Mouse (Mus musculus) thymus, postnatal 25 days (tissue): ENCODE measurements at regions not wholly inside any gene's neighbourhood (a gene's known extent, or its start where the extent isn't known, plus 50 kb on each side); places are given as distances from the start of the nearest gene placed in this dataset.

Source experiments
- DNase-seq: peaks from one replicate; pipeline ENCODE4 v3.0.0; 2022

DNA sequence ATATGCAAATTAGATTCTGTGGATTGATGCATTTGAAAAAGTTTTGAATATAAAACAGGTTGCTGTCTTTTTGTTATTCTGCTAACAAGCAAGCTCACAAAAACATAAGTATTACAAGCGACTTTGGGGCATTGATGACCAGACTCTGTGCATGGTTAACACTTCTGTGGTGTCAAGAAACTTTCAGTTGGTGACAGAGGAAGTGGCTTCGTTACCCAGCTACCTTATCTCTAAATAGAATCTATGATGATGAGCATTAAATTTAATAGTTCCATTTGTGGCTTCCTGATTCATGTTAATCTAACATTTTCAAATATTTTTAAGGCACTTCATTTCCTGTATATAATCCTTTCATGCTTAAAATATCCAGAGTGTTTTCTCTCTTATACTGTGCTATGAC, 100.8 kb downstream of the Tm2d1 start:
- DNase-seq = no peak

- DNase-seq = no peak
Measured at GRCm38 (mm10) chr4:98258336-98258735, 124.8 kb downstream of the Tm2d1 start.

DNA sequence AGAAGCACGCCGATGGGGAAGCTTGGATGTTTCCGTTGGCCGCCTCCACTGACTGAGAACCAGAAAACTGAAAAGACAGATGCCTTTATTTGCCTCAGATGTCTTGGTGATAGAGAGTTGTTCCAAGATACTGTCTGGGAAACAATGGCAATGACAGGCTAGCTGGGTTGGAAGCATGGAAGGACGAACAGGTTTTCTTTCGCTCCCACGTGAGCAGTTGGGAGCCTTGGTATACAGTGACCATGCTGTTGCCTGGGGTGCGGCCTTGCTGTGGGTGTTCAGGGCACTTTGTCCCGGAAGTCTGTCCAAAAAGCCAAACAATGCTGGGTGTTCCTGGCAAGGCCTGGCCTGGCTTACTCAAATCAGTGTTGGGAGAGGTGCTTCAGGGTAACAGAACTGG, 125.4 kb downstream of the Tm2d1 start:
- no peak for DNase-seq

GRCm38 (mm10) chr4:98254856-98255853, 128.0 kb downstream of the Tm2d1 start:
- peak; percentile 58 for DNase-seq

DNA sequence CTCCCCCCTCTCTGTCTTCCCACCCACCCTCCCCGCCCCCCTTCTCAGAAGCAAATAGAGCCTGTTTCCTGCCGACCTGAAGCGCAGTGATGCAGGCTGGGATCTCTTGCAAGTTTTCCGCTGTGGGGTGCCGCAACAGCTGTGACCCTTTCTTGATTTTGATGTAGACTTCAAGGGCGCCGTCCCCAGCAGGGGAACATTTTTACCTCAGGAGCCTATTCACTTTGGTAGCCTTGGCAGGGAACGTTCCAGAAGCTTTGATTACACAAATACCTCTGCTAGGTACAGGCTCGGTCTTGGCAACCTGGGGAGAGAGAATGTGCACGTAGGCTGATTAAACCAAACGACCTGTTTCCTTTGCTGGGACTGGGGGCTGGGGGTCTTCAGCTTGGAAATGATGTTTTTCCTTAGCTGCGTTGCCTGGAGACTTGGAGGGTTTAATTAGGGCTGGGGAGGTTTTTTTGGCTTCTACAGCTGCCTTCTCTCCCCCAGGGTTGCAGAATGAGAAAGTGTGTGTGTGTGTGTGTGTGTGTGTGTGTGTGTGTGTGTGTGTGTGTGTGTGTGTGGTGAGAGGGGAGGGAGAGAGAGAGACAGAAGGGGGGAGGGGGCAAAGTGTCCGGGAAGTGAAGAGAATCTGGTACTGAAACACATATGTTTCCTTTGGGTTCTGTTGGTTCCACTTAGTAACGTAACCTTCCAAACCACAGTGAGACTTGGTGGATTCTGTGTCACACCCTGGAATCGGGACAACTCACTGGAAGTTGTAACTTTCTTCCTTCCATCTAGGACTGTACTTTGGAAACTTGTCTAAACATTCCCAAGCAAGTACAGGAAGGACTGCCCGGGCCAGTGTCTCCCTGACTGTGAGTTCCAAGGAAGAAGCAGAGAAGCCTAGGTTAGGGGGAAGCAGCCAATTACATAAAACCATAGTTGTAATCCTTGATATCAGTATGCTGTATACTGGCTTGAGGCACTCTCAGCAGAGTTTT, 138.9 kb downstream of the Tm2d1 start:
- DNase-seq = peak; percentile 79

- DNase-seq = peak; percentile 88
Measured at GRCm38 (mm10) chr4:98243502-98243901, 139.6 kb downstream of the Tm2d1 start.

GRCm38 (mm10) chr4:98241921-98242320, 141.2 kb downstream of the Tm2d1 start:
- no peak for DNase-seq

GRCm38 (mm10) chr4:98240289-98240688, 142.8 kb downstream of the Tm2d1 start:
- no peak for DNase-seq

GRCm38 (mm10) chr4:98238075-98238474, 145.0 kb downstream of the Tm2d1 start:
- DNase-seq = no peak

GRCm38 (mm10) chr4:98237475-98237874, 145.6 kb downstream of the Tm2d1 start:
- DNase-seq = no peak

GRCm38 (mm10) chr4:98236006-98236783, 146.9 kb downstream of the Tm2d1 start:
- DNase-seq = no peak

- DNase-seq = no peak
Measured at GRCm38 (mm10) chr4:98228193-98228592, 154.9 kb downstream of the Tm2d1 start.

DNA sequence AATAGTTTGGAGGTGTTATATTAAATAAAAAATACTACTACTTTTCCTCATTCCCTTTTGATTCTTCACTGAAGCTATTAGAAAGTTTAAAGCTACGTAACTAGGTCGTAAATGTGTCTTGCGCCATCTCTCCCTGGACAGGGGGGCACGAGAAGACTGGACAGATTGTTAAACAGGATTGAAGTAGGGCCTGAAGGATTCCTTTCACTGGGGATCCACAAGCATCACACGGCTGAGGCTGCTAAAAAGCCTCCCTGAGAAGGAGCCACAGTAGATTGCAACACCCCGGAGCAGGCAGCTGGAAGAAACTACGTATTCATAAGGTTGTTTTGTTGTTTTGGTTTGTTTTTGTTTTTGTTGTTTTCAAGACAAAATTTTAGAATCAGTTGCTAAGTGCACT, 158.7 kb downstream of the Tm2d1 start:
- no peak for DNase-seq

GRCm38 (mm10) chr4:98223429-98223828, 159.7 kb downstream of the Tm2d1 start:
- DNase-seq = no peak

DNA sequence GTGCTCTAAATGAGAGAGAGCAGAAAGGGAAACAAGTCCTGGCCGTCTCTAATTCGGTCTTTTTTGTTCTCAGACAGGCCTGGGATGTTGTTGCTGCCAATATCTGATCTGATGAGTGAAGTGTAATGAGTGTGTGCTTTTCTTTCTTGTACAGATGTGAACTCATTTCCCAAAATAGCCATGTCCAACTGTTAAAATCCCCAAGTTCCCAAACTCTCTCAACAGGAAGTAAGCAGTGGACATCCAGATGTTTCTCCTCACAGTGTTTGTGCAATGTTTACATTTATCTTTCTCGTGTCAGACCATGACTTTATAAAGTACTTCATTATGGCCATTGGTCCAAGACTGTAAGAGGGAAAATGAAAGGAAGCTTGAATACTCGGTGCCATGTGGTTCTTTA, 161.5 kb downstream of the Tm2d1 start:
- DNase-seq = no peak

DNA sequence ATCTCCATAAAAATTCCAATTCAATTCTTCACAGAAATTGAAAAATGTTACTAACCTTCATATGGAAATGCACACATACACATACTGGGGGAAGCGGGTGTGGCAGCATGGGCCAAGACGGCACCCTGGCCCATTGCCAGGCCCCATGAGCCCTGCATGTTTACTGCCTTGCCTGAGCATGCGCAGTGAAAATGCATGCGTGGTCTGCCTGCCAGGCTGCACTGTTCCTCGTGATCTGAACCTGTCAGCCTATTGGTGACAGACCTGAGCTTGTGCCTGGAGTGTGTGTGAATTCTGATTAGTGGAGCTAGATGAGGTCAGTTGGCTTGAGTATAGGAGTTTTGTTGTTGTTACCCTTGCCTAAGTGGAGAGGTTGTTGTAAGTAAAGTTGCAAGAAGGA, 167.9 kb downstream of the Tm2d1 start:
- no peak for DNase-seq

DNA sequence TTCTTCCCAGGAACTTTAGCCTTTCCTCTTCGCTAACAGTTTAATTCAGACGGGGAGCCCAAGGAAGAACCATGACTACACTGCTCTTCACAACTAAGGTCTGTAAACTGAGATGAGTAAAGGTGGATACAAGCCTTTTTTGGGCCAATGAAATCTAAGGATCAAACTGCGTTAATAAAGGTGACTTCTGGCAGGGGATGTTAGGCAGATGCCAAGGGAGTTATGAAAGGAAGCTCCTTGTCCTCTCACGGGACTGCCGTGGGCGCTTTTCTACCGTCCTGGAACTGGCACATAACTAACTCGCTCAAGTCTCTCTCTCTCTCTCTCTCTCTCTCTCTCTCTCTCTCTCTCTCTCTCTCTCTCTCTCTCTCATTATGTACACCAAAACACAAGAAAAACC, 175.7 kb downstream of the Tm2d1 start:
- no peak for DNase-seq

DNA sequence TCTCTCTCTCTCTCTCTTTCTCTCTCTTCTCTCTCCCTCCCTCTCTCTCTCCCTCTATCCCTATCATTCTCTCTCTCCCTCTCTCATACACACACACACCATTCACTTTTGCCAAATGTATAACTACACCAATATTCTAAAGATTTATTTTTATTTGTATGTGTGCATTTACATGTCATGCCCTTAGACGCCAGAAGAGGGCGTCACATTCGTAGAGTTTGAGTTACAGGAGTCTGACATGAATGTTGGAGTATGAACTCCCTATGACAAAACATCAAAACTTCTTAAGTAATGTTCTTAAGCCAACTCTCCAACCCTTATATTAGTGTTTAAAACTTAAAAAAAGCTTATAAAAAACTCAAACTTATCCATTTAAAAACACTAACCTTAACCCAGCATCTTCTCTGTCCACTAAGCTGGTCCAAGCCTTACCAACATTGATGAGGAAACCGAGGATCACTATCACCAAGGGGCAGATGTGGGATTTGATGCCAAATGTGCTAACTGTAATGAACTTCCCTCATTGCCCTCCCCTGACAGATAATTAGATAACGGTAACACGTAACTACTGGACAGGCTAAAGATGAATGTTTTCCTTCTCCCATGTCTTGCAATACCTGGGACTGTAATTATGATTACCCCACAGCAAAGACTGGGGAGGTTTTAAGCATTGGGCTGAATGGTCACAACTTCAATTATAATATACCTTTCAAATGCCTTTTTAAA, 176.7 kb downstream of the Tm2d1 start:
- DNase-seq = no peak

DNA sequence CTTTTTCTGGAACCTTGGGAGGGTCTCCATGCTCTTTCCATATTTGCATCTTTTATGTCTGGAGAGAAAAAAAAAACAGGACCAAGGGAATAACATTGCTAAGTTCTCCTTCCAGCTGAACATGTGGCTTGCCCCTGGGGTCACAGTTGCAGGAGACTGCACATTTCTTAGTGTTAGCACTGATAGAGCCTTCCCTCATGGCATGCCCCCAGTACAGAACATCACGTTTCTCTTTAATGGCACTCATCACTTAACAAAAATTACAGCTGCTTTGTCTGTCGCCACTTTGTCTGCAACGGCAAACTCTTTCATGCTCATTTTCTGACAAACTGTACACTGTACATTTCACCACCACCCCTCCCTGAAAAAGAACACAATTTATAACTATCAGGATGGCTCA, 180.0 kb downstream of the Tm2d1 start:
- no peak for DNase-seq

GRCm38 (mm10) chr4:98202232-98202631, 180.9 kb downstream of the Tm2d1 start:
- DNase-seq = no peak

DNA sequence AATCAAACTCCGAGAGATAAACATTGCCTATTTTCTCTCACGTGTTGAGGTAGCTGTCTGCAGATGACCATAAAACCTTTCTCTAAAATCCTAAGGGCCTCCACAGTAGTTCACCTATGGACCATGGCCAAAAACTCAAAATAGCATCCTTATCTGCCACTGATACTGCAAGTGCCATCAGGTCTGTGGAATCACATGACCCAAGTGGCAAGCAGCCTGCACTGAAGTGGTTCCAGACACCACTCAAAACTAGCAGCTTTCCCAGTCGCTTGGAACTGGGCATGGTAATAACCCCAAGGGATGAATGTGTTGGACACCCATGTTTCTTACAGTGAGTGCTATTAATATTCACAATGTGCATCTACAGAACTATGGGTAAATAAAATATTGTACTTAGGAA, 182.0 kb downstream of the Tm2d1 start:
- DNase-seq = no peak

GRCm38 (mm10) chr4:98200701-98201100, 182.4 kb downstream of the Tm2d1 start:
- DNase-seq = no peak
